Mouse (Mus musculus) liver, embryonic 14.5 days (tissue): ENCODE measurements around the gene Pcbp3. TPM values are rescaled to one million over a fixed set of nuclear protein-coding genes. Genes with fewer than 3 reads are reported as not detected.
A peak's percentile ranks its signal among the peaks of the same experiment; 100 is the strongest.

ENCODE experiments used
- ATAC-seq: fragments of 200-750 bp; cut with Nextera tagmentation; 2 replicates; pipeline ENCODE4 v1.8.0; 2017; ENCODE audit warnings: moderate number of reproducible peaks, mild to moderate bottlenecking, moderate library complexity; ENCODE audit not compliant: insufficient read depth
- DNase-seq, 3 experiments: peaks; one replicate each; pipeline ENCODE4 v3.0.0-alpha.2; 2012 to 2013; ENCODE audit warnings: low read depth in 3 of 3, low spot score in 3 of 3
- H3K27ac ChIP-seq: fragments of 300-500 bp; sonication (generic); 2 replicates; pipeline ENCODE4 v1.5.1; 2014; ENCODE audit warnings: moderate library complexity, mild to moderate bottlenecking, control low read depth, inconsistent platforms
- H3K27me3 ChIP-seq: fragments of 300-500 bp; sonication (generic); 2 replicates; pipeline ENCODE4 v1.6.1; 2014; ENCODE audit warnings: mild to moderate bottlenecking, low read length, moderate library complexity; ENCODE audit not compliant: control insufficient read depth, insufficient read depth
- H3K36me3 ChIP-seq: fragments of 300-500 bp; sonication (generic); replicated peaks from 2 replicates; pipeline ENCODE4 v1.6.1; 2014; ENCODE audit warnings: low read depth; ENCODE audit not compliant: control insufficient read depth, insufficient read depth
- H3K4me1 ChIP-seq, 2 experiments: fragments of 200-500 bp in 1 of 2; fragments of 300-500 bp in 1 of 2; sonication (generic) in 1 of 2; replicated peaks; 2 replicates each; pipeline ENCODE4 v1.6.1; 2012 to 2014; ENCODE audit warnings: antibody characterized with exemption in 1 of 2, inconsistent platforms in 1 of 2, low read length in 1 of 2; ENCODE audit not compliant: control insufficient read depth in 2 of 2, insufficient read depth in 2 of 2
- H3K4me2 ChIP-seq: fragments of 300-500 bp; sonication (generic); 2 replicates; pipeline ENCODE4 v1.6.1; 2014; ENCODE audit warnings: low read depth, mild to moderate bottlenecking, control low read depth, moderate library complexity
- H3K4me3 ChIP-seq, 2 experiments: fragments of 200-500 bp in 1 of 2; fragments of 300-500 bp in 1 of 2; sonication (generic) in 1 of 2; 2 replicates each; pipeline ENCODE4 v1.5.1; 2012 to 2014; ENCODE audit warnings: low read depth in 2 of 2, low read length in 2 of 2, mild to moderate bottlenecking in 2 of 2, control low read depth in 1 of 2, inconsistent platforms in 1 of 2, moderate library complexity in 1 of 2; ENCODE audit not compliant: insufficient read depth in 1 of 2
- H3K9ac ChIP-seq: fragments of 300-500 bp; sonication (generic); replicated peaks from 2 replicates; pipeline ENCODE4 v1.6.1; 2014; ENCODE audit warnings: mild to moderate bottlenecking, control low read depth, moderate library complexity
- H3K9me3 ChIP-seq: fragments of 300-500 bp; sonication (generic); 2 replicates; pipeline ENCODE4 v1.6.1; 2016; ENCODE audit warnings: low read length, mixed read lengths; ENCODE audit not compliant: control insufficient read depth
- CTCF ChIP-seq: IDR thresholded peaks from 2 replicates; pipeline ENCODE4 v1.5.1; 2016; ENCODE audit warnings: antibody characterized with exemption, low read depth, control low read depth
- EP300 ChIP-seq: IDR thresholded peaks from 2 replicates; pipeline ENCODE4 v1.6.1; 2016; ENCODE audit warnings: antibody characterized with exemption, low read depth
- WGBS: fragments of 180-500 bp; shearing (Covaris S2); extraction: QIAGEN DNeasy Blood & Tissue Kit; methylation state at CpG from one replicate; pipeline ENCODE4 v1.1.7; 2014; ENCODE audit not compliant: insufficient replicate concordance; 5-methylcytosine and 5-hydroxymethylcytosine counted together
- polyA plus RNA-seq, 2 experiments: library from polyadenylated mRNA; depleted of rRNA in 1 of 2; stranded (reverse) in 1 of 2; unstranded in 1 of 2; fragments of >200 nt; fragmentation: Nextera tagmentation in 1 of 2; extraction: Ambion mirVana in 1 of 2; gene quantifications; 2 replicates each; pipeline versions ENCODE4 v1.2.1 to v1.2.3; 2012 to 2014

The Pcbp3 gene
- polyA plus RNA-seq, 2 experiments: 2.0 to 2.6 TPM

GRCm38 (mm10) chr10:76898428-76898827, 63.3 kb downstream of the Pcbp3 start:
- Histone ChIP-seq H3K27me3 (no peaks in the 10 kb centered on the region), H3K9ac (no peak overlapping the region), H3K27ac (no peak overlapping the region), H3K4me3 (no peak overlapping the region), H3K4me2 (no peak overlapping the region), H3K9me3 (no peaks in the 10 kb centered on the region), H3K36me3 (no peaks in the 10 kb centered on the region), H3K4me1 (peaks cover 6 to 8% of the 10 kb centered on the region in 2 experiments; a peak in 2 of 4 replicates)
- DNase-seq (no peak), ATAC-seq (peak; percentile 60; the same call in 1 of the 2 replicates)
- WGBS: 44% methylated on average over 4 of the region's 4 CpGs
- TF ChIP-seq EP300 (no peak), CTCF (no peak)

- WGBS: 81% methylated on average over 2 of the region's 2 CpGs
- Histone ChIP-seq H3K36me3 (no peaks in the 10 kb centered on the region), H3K4me1 (no peaks in the 10 kb centered on the region), H3K4me3 (no peak overlapping the region), H3K27me3 (no peaks in the 10 kb centered on the region), H3K9me3 (no peaks in the 10 kb centered on the region), H3K27ac (no peak overlapping the region), H3K4me2 (no peak overlapping the region), H3K9ac (no peak overlapping the region)
- DNase-seq (no peak), ATAC-seq (no peak)
- TF ChIP-seq EP300 (no peak), CTCF (no peak)
Measured at GRCm38 (mm10) chr10:76891456-76891855, 70.2 kb downstream of the Pcbp3 start.

GRCm38 (mm10) chr10:76883442-76884244, 78.0 kb downstream of the Pcbp3 start:
- 81% methylated on average over 3 of the region's 3 CpGs for WGBS
- no peak overlapping the region for H3K4me2 ChIP-seq
- TF ChIP-seq CTCF: no peak
- no peak for TF ChIP-seq EP300
- no peaks in the 10 kb centered on the region for H3K9me3 ChIP-seq
- no peak overlapping the region for H3K4me3 ChIP-seq
- H3K4me1 ChIP-seq: no peaks in the 10 kb centered on the region
- H3K27me3 ChIP-seq: no peaks in the 10 kb centered on the region
- ATAC-seq (0 out of 2 replicates have a peak, but pooled peaks have one; percentile 28), DNase-seq (peak in 1 of 3 experiments; percentile 12)
- no peaks in the 10 kb centered on the region for H3K36me3 ChIP-seq
- no peak overlapping the region for H3K9ac ChIP-seq
- no peak overlapping the region for H3K27ac ChIP-seq

GRCm38 (mm10) chr10:76882644-76883441, 78.8 kb downstream of the Pcbp3 start:
- DNase-seq: no peak
- ATAC-seq: no peak
- H3K4me1 ChIP-seq: no peaks in the 10 kb centered on the region
- TF ChIP-seq EP300 (no peak), CTCF (no peak)
- H3K27ac ChIP-seq: no peak overlapping the region
- no peak overlapping the region for H3K4me3 ChIP-seq
- H3K9me3 ChIP-seq: no peaks in the 10 kb centered on the region
- no peak overlapping the region for H3K4me2 ChIP-seq
- 65% methylated on average over 17 of the region's 17 CpGs for WGBS
- no peak overlapping the region for H3K9ac ChIP-seq
- H3K27me3 ChIP-seq: no peaks in the 10 kb centered on the region
- no peaks in the 10 kb centered on the region for H3K36me3 ChIP-seq

GRCm38 (mm10) chr10:76881900-76882299, 79.8 kb downstream of the Pcbp3 start:
- Histone ChIP-seq H3K4me3 (no peak overlapping the region), H3K9me3 (no peaks in the 10 kb centered on the region), H3K4me2 (no peak overlapping the region), H3K4me1 (no peaks in the 10 kb centered on the region), H3K36me3 (no peaks in the 10 kb centered on the region), H3K27ac (no peak overlapping the region), H3K9ac (no peak overlapping the region), H3K27me3 (no peaks in the 10 kb centered on the region)
- TF ChIP-seq CTCF (no peak), EP300 (no peak)
- 57% methylated on average over 5 of the region's 5 CpGs for WGBS
- no peak for DNase-seq
- ATAC-seq: no peak
